Mouse (Mus musculus) embryonic facial prominence, embryonic 13.5 days (tissue): ENCODE measurements around the gene Egflam. TPM values are rescaled to one million over a fixed set of nuclear protein-coding genes. Genes with fewer than 3 reads are reported as not detected.

Experiments used
- ATAC-seq: fragments of 200-750 bp; cut with Nextera tagmentation; 2 replicates; pipeline ENCODE4 v1.8.0; 2017; ENCODE audit warnings: low read depth; ENCODE audit not compliant: insufficient number of reproducible peaks, insufficient read depth, low FRiP score, low TSS enrichment
- H3K27ac ChIP-seq: fragments of 300-500 bp; sonication (generic); 2 replicates; pipeline ENCODE4 v1.5.1; 2015; ENCODE audit warnings: moderate library complexity, mild to moderate bottlenecking, inconsistent platforms
- H3K27me3 ChIP-seq: fragments of 300-500 bp; sonication (generic); 2 replicates; pipeline ENCODE4 v1.6.1; 2015; ENCODE audit warnings: mild to moderate bottlenecking, inconsistent platforms
- H3K36me3 ChIP-seq: fragments of 300-500 bp; sonication (generic); 2 replicates; pipeline ENCODE4 v1.6.1; 2015; ENCODE audit warnings: mild to moderate bottlenecking, inconsistent platforms
- H3K4me1 ChIP-seq: fragments of 300-500 bp; sonication (generic); 2 replicates; pipeline ENCODE4 v1.6.1; 2015; ENCODE audit warnings: inconsistent platforms
- H3K4me2 ChIP-seq: fragments of 300-500 bp; sonication (generic); 2 replicates; pipeline ENCODE4 v1.6.1; 2015; ENCODE audit warnings: moderate library complexity, mild to moderate bottlenecking, inconsistent platforms
- H3K4me3 ChIP-seq: fragments of 300-500 bp; sonication (generic); 2 replicates; pipeline ENCODE4 v1.5.1; 2015; ENCODE audit warnings: mild to moderate bottlenecking, inconsistent platforms
- H3K9ac ChIP-seq: fragments of 300-500 bp; sonication (generic); 2 replicates; pipeline ENCODE4 v1.6.1; 2015; ENCODE audit warnings: mild to moderate bottlenecking, inconsistent platforms
- H3K9me3 ChIP-seq: fragments of 300-500 bp; sonication (generic); 2 replicates; pipeline ENCODE4 v1.6.1; 2016; ENCODE audit warnings: inconsistent platforms
- WGBS: fragments of 180-500 bp; shearing (Covaris S2); methylation state at CpG from one replicate; pipeline ENCODE4 v1.1.7; 2015; ENCODE audit warnings: mixed read lengths; 5-methylcytosine and 5-hydroxymethylcytosine counted together
- polyA plus RNA-seq: library from polyadenylated mRNA; unstranded; fragments of >200 nt; fragmentation: Nextera tagmentation; extraction: Ambion mirVana; gene quantifications from 2 replicates; pipeline ENCODE4 v1.2.1, GENCODE M21; 2015

Gene Egflam
- polyA plus RNA-seq, 1 experiment from 2014 or later: 13.4 TPM

DNA sequence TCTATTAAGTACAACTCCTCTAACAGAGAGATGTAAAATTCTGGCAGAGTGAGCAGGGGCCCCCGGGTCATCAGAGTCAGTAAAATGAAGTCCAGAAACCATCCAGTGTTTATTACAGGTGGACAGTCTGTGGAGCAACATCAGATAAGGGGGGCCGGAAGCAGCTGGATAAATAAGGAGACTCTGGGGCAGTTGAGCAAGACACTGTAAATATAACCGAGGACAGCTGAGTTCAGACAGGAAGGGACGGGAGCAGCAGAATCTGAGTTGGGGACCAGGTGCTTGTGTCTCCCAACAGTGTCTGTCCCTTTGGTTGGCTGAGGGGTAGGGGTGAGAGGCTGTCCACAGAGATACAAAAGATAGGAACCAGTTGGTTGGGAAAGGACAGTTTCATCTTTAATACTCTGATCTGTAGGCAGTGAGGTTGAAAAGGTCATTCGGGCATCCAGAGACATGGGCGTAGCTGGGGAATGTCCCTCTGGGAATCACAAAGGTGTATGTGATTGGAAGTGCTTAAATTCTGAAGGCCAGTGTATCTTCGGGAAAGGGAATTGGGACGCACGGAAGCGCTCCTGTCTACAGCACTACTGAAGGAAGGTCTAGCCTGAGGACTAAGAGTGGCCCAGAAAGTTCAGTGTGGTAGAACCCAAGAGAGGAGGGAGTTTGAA is 230.8 kb downstream of the Egflam start:
- Histone ChIP-seq H3K9ac (no peak overlapping the region), H3K4me3 (no peak overlapping the region), H3K9me3 (no peaks in the 10 kb centered on the region), H3K36me3 (peaks cover 36% of the 10 kb centered on the region), H3K27ac (no peak overlapping the region), H3K27me3 (no peaks in the 10 kb centered on the region; the same call in 1 of the 2 replicates), H3K4me2 (no peak overlapping the region), H3K4me1 (no peaks in the 10 kb centered on the region)
- 83% methylated on average over 10 of the region's 10 CpGs for WGBS
- no peak for ATAC-seq

DNA sequence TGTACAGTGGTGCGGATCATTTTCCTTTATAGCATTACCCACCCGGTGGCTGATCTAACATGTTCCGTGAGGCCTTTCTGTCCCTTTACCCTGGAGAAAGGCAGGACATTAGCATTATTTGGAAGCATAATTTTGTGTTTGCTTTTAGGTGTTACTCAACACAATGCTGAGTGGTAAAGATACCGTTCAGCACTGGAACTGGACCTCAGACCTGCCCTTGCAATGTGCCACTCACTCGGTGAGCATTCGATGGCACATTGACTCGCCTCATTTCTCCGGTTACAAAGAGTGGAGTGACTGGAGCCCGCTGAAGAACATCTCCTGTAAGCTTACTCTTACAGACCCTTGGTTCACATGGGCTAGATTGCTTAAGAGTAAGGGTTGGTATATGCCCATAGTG is 231.5 kb downstream of the Egflam start:
- no peak overlapping the region for H3K27ac ChIP-seq
- no peak for ATAC-seq
- no peak overlapping the region for H3K4me2 ChIP-seq
- peaks cover 36% of the 10 kb centered on the region for H3K36me3 ChIP-seq
- H3K4me1 ChIP-seq: no peaks in the 10 kb centered on the region
- no peak overlapping the region for H3K4me3 ChIP-seq
- WGBS: 90% methylated on average over 9 of the region's 9 CpGs
- H3K9ac ChIP-seq: no peak overlapping the region
- no peaks in the 10 kb centered on the region; the same call in 1 of the 2 replicates for H3K27me3 ChIP-seq
- no peaks in the 10 kb centered on the region for H3K9me3 ChIP-seq

DNA sequence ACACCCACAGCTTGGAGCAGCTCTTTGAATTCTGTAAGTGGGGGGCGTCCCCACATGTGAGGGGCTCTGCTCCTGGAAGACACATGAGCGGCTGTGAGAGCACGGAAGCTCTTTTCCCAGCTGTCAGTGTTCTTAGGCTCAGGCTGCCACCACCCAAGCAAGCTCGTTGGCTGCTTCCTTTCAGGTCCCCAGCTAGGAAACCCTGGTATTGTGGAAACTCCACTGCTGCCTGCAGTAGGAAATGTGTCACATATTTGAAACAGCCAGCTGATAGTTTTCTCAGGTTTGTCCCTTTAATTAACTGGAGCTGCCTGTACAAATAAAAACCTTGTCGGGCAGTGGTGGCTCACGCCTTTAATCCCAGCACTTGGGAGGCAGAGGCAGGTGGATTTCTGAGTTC is 234.3 kb downstream of the Egflam start:
- no peaks in the 10 kb centered on the region; the same call in 1 of the 2 replicates for H3K27me3 ChIP-seq
- peaks cover 49% of the 10 kb centered on the region for H3K36me3 ChIP-seq
- H3K9me3 ChIP-seq: no peaks in the 10 kb centered on the region
- no peak overlapping the region for H3K27ac ChIP-seq
- WGBS: 67% methylated on average over 6 of the region's 6 CpGs
- H3K4me1 ChIP-seq: no peaks in the 10 kb centered on the region
- no peak overlapping the region for H3K4me2 ChIP-seq
- H3K9ac ChIP-seq: no peak overlapping the region
- no peak for ATAC-seq
- H3K4me3 ChIP-seq: no peak overlapping the region

DNA sequence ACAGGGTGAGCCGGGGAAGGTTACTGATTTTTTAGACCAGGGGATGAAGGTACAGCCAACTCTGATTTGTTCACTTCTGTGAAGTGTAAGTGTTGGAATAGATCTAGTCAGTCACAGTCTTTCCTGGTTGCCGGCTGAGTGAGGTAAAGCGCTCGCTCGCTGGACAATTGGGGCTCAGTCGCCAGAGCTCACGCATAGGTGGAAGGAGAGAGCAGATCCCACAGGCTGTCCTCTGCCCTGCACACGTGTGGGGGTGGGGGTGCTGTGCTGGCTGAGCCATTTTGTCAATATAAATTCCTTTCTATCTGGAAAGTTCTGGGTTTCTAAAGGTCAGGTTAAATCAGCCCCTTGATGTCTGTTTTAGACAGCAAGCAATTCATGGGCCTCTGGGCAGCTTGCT is 237.9 kb downstream of the Egflam start:
- Histone ChIP-seq H3K4me1 (no peaks in the 10 kb centered on the region), H3K4me3 (no peak overlapping the region), H3K27me3 (no peaks in the 10 kb centered on the region; the same call in 1 of the 2 replicates), H3K4me2 (no peak overlapping the region), H3K27ac (no peak overlapping the region), H3K36me3 (peaks cover 49% of the 10 kb centered on the region), H3K9me3 (no peaks in the 10 kb centered on the region), H3K9ac (no peak overlapping the region)
- 83% methylated on average over 8 of the region's 8 CpGs for WGBS
- no peak for ATAC-seq

DNA sequence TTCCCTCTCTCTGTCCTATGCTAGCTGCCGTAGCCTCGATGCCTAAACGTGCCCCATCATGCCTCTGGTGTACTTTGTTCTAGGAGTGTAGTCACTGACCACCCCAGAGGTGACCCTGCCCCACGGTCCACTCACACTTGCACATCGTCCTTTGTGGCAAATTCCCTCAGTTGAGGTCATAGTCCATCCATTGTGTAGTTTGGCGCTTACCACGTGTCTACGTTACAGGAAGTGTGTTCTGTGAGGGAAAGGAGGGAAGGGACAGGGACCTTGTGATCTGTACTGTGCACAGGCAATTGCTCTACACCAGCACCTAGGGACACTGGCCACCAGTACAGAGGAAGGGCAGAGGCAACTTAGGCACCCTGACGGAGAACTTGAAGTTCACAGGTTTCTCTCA is 238.3 kb downstream of the Egflam start:
- no peak for ATAC-seq
- Histone ChIP-seq H3K9me3 (no peaks in the 10 kb centered on the region), H3K4me2 (no peak overlapping the region), H3K9ac (no peak overlapping the region), H3K4me3 (no peak overlapping the region), H3K27me3 (no peaks in the 10 kb centered on the region; the same call in 1 of the 2 replicates), H3K36me3 (peaks cover 47% of the 10 kb centered on the region), H3K27ac (no peak overlapping the region), H3K4me1 (peaks cover under 1% of the 10 kb centered on the region)
- 87% methylated on average over 9 of the region's 9 CpGs for WGBS

DNA sequence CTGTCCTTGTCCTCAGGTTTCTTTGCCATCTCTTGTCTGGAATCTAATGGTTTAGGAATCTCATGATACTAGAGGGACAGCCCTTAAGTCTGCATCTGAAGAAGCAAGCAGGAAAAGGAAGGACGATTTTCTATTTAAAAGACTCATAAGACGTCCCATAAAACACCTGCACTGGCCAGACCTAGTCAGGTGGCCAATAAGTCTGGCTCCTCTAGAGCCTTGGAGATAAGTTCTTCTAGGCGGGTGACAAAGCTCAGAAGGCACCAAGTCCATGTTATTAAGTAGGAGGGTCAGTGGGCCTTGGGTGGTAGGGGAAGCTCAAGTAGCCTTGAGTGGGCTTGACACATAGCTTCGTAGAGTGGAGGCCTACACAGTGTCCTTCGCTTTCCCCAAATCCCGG is 240.5 kb downstream of the Egflam start:
- 93% methylated on average over 6 of the region's 6 CpGs for WGBS

More for the DNA sequence above, 240.5 kb downstream of the Egflam start:
- H3K36me3 ChIP-seq: peaks cover 37% of the 10 kb centered on the region
- H3K4me1 ChIP-seq: peaks cover 10% of the 10 kb centered on the region
- no peak overlapping the region for H3K9ac ChIP-seq
- H3K27ac ChIP-seq: no peak overlapping the region
- no peak for ATAC-seq
- no peaks in the 10 kb centered on the region for H3K27me3 ChIP-seq
- H3K4me2 ChIP-seq: no peak overlapping the region
- H3K4me3 ChIP-seq: no peak overlapping the region
- no peaks in the 10 kb centered on the region for H3K9me3 ChIP-seq
